Mouse (Mus musculus): ENCODE measurements around the gene Ptges3. TPM values are rescaled to one million over a fixed set of nuclear protein-coding genes. Genes with fewer than 3 reads are reported as not detected.

The Ptges3 gene
- total RNA-seq, 2 experiments from 2014 or later, result 134 to 145 TPM

DNA sequence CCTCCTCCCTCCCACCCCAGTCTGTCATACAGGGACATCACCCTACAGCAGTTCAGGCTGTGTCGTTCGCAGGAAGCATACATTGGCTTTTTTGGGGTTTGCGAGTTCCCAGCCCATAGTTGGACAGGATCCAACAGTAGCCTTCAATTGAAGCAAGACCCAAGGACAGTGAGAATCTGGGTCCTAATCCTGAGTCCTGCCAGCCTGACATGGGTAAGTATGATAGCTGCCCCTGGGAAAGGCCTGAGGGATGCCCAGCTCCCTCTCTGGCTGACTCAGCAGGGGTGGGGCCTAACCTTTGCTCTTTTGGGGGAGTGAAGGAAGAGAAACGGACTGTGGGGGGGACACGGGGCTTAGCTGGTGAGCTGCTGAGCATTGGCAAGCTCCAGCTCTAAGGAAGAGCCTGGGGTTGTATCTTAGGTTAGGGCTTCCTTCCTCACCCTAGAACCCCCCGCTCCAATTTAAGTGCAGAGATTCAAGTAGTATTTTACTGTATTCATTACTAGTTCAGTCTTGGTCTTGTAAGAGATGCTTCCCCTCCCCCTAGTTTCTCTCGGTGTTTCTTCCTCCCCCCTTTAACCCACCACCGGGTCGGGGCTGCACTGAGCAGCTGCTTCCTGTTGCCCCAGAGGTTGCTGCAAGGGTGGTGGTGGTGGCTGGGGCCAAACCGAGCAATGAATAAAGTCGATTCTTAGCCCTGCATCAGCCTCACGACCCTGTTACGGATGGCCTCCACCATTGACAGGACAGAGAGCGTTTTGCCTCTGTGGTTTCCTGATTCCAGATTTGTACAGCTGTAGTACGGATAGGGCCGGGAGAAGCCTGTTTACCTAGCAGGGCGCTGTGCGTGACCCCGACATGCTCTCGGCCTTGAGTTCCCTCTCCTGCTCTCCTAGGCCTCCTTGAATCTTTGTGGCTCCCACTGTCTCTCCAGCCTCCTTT is 33.1 kb downstream of the Ptges3 start, which contains the start of gene Baz2a:
Gene Baz2a (plus strand): TSS at position 14 of the 942 bp plus-strand sequence.
- DNase-seq (ENCODE audit: extremely low spot score in 1 of 2, low spot score in 1 of 2), result no peak

- peak; percentile 61 to 68 for DNase-seq (ENCODE audit: extremely low spot score in 1 of 2, low spot score in 1 of 2)
Observed at GRCm38 (mm10) chr10:128092506-128093495, 34.0 kb downstream of the Ptges3 start.

- no peak for DNase-seq (ENCODE audit: extremely low spot score in 1 of 2, low spot score in 1 of 2)
Observed at GRCm38 (mm10) chr10:128093496-128094294, 34.9 kb downstream of the Ptges3 start.

DNA sequence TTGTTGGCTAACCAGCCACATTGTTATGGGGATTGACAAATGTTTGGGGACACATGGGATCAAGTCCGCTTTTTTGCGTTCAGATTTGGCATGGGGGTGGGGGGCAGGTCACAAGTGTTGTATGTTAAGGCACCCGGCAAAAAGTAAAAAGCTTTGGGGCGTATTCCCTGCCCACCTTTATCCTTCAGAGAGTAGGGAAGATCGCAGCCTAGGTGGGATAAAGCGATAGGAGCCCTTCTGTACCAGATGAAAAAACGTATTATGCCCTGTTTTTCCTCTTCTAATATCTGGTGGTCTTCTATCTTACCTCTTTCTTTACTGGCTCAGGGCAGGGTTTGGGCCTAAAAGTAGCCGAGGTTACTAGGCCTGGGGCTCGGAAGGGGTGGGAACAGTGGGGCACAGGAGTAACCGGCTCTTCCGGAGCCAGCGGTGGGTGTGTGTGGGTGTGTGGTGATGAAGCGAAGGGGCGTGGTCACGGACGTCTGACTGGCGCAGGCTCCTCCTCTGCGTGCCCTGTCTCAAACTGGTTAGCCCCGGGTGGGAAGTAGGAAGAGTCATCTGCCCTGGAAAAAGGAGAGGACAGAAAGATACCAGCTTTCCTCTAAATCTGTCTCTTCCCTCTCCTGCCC is 35.7 kb downstream of the Ptges3 start:
- peak in 1 of 2 experiments; percentile 52 for DNase-seq (ENCODE audit: extremely low spot score in 1 of 2, low spot score in 1 of 2)

DNA sequence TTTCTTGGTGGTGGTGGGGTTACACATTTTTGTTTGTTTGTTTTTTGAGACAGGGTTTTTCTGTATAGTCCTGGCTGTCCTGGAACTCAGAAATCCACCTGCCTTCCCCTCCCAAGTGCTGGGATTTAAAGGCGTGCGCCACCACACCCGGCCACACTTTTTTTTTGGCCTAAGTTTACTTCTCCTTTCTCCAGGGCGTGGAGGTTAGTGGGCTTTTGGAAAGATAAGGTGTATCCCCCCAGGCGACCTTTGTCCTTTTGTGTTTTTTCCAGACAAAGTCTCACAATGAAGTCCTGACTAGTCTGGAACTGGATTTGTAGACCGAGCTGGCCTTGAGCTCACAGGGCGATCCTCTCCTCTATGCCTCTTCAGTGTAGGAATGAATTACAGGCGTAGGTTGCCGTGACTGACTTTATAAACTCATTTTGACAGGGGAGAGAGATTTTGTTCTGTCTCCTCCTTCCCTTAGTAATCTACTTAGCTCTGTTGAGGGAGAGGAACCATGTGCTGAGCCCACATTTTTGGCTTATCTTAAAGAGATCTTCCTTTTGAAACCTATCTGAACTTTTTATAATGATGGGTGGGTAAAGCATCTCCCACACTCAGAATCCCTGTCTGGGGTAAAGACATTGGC is 36.4 kb downstream of the Ptges3 start:
- DNase-seq (ENCODE audit: extremely low spot score in 1 of 2, low spot score in 1 of 2), result no peak

DNA sequence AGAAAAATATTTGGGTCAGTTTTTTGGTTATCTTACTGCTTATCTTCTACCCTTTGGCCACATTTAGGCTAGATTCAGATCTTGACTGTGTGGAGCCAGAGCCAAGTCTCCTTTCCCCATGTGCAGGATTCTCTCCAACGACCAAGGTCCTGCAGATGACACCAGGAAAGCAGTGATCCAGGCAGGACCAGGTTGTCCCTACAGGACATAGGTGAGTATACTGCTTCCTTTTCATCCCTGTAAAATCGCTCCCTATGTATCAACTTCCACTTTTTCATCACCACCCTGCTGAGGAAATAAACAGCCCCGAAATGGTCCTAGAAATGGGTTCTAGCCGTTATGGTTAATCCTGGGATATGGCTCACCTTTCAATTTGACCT is 37.5 kb downstream of the Ptges3 start:
- DNase-seq (ENCODE audit: extremely low spot score in 1 of 2, low spot score in 1 of 2), result no peak

- peak; percentile 64 to 80 for DNase-seq (ENCODE audit: extremely low spot score in 1 of 2, low spot score in 1 of 2)
Observed at GRCm38 (mm10) chr10:128096693-128097586, 38.2 kb downstream of the Ptges3 start.

DNA sequence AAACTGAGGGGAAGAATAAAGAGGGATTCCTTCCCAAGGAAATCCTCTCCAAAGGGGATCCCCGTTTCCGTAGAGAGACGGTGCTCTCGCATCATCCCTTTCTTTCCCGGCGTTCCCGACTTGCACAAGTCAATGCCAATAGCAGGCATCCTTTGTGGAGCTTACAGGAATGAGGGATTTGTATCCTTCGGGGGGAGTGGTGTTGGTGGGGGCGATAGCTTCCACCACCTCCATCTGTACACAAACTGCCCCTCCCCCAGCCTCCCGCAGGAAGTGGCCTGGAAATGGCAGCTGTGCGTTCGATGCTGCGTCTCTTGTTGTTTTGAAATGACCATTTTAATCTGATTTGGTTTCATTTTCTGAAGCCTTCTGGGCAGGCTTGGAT is 38.8 kb downstream of the Ptges3 start:
- DNase-seq (ENCODE audit: extremely low spot score in 1 of 2, low spot score in 1 of 2), result peak in 1 of 2 experiments; percentile 56

GRCm38 (mm10) chr10:128110103-128110761 is 51.5 kb downstream of the Ptges3 start:
- no peak for DNase-seq (ENCODE audit: extremely low spot score in 1 of 2, low spot score in 1 of 2)

GRCm38 (mm10) chr10:128111227-128111626 is 52.5 kb downstream of the Ptges3 start:
- no peak for DNase-seq (ENCODE audit: extremely low spot score in 1 of 2, low spot score in 1 of 2)

- DNase-seq (ENCODE audit: extremely low spot score in 1 of 2, low spot score in 1 of 2), result no peak
Observed at GRCm38 (mm10) chr10:128123833-128124232, 65.1 kb downstream of the Ptges3 start.

GRCm38 (mm10) chr10:128124831-128125230 is 66.1 kb downstream of the Ptges3 start:
- DNase-seq (ENCODE audit: extremely low spot score in 1 of 2, low spot score in 1 of 2), result no peak

GRCm38 (mm10) chr10:128125951-128126350 is 67.2 kb downstream of the Ptges3 start:
- DNase-seq (ENCODE audit: extremely low spot score in 1 of 2, low spot score in 1 of 2), result no peak

Small RNA genes lying within 50 kb of the gene (microRNA-seq; reads per million reads assigned to microRNA genes)
- 26.1 to 37.2 reads per million in 2 experiments for gene Mir677

Other genes with a start within 250 kb of the Ptges3 start
- not detected for gene Rdh19, start 209.0 kb upstream of the Ptges3 start, total RNA-seq (2021)
- not detected for gene Rdh16f2, start 192.5 kb upstream of the Ptges3 start, total RNA-seq (2021)
- not detected for gene Rdh7, start 170.1 kb upstream of the Ptges3 start, total RNA-seq (2021)
- gene Sdr9c7, start 160.4 kb upstream of the Ptges3 start, total RNA-seq (2021), result not detected
- gene Hsd17b6, start 51.3 kb upstream of the Ptges3 start, total RNA-seq (2021), result not detected
- 1 to 10 TPM; 6.6 to 6.8 TPM for gene Prim1, start 43.8 kb upstream of the Ptges3 start, total RNA-seq (2021)
- 100 to 1,000 TPM; 317 to 351 TPM for gene Naca, start 23.4 kb upstream of the Ptges3 start, total RNA-seq (2021)
- gene Atp5b, start 24.3 kb downstream of the Ptges3 start, total RNA-seq (2021), result 1,000 to 10,000 TPM; 1,588 to 1,852 TPM
- gene Baz2a, start 32.6 kb downstream of the Ptges3 start, total RNA-seq (2021), result 10 to 100 TPM; 32.2 to 42.5 TPM
- gene Rbms2, start 121.3 kb downstream of the Ptges3 start, total RNA-seq (2021), result 10 to 100 TPM; 11.5 to 11.9 TPM
- gene Gls2, start 135.5 kb downstream of the Ptges3 start, total RNA-seq (2021), result 10 to 100 TPM; 19.2 to 23.5 TPM
- gene Spryd4, start 152.9 kb downstream of the Ptges3 start, total RNA-seq (2021), result 10 to 100 TPM in 1 of 2 experiments, 1 to 10 TPM in 1; 8.5 to 10.6 TPM
- gene Mip, start 166.9 kb downstream of the Ptges3 start, total RNA-seq (2021), result not detected
- gene Timeless, start 173.1 kb downstream of the Ptges3 start, total RNA-seq (2021), result 1 to 10 TPM; 4.3 to 5.6 TPM
- not detected for gene Apon, start 195.1 kb downstream of the Ptges3 start, total RNA-seq (2021)
- gene Apof, start 209.7 kb downstream of the Ptges3 start, total RNA-seq (2021), result not detected
- 10 to 100 TPM; 27.8 to 30.0 TPM for gene Stat2, start 211.6 kb downstream of the Ptges3 start, total RNA-seq (2021)
- gene Il23a, start 239.8 kb downstream of the Ptges3 start, total RNA-seq (2021), result 1 to 10 TPM in 1 of 2 experiments, under 1 TPM in 1; 0.84 to 1.1 TPM
- 10 to 100 TPM; 12.3 to 17.4 TPM for gene Pan2, start 244.4 kb downstream of the Ptges3 start, total RNA-seq (2021)

Measured in layer of hippocampus, postnatal 25 days (tissue).